Mouse (Mus musculus) brain, adult 10 weeks (tissue): ENCODE results near the gene Cyp4a12b. TPM values are rescaled to one million over a fixed set of nuclear protein-coding genes. Genes with fewer than 3 reads are reported as not detected.

Source experiments
- polyA plus RNA-seq: library from polyadenylated mRNA; stranded (reverse); fragments of 350-450 nt; fragmentation: Illumina TruSeq; extraction: RNeasy Lipid Tissue Mini Kit (QIAGEN cat#74804); gene quantifications from one replicate; pipeline ENCODE4 v1.2.3, GENCODE M21; 2015; ENCODE audit warnings: low read depth, low replicate concordance

Cyp4a12b gene
- not detected for polyA plus RNA-seq

GRCm38 (mm10) chr4:115411324-115411723 is at the start of gene Cyp4a12b:
TSS of gene Cyp4a12b (plus strand) at chr4:115411624.

DNA sequence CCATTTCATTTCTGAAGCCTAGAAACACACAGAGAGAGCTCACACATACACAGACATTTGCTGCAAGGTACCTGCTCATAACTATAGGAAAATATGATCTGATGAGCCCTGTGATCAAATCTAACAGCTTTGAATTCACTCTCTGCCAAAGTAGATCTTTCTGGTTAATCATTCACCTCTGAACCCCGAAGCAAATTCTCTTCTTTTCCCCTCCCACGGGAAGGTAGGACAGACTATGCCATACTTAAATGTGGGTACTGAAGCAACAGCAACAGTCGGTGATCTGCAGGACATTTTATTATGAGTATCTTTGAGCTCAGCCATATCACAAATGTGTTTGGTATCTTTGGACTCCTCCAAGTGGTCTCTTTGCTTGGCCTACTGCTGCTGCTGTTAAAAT is 40.9 kb downstream of the Cyp4a12b start, which contains the start of gene Cyp4a30b:
TSS of gene Cyp4a30b (plus strand) at position 301 of the 400 bp plus-strand sequence.

Other genes starting within 250 kb of the Cyp4a12b start
- gene Cyp4a29, start 169.5 kb upstream of the Cyp4a12b start, polyA plus RNA-seq: not detected
- gene Cyp4a12a, start 112.6 kb upstream of the Cyp4a12b start, polyA plus RNA-seq: not detected
- not detected for gene Cyp4a30b, start 41.0 kb downstream of the Cyp4a12b start, polyA plus RNA-seq
- gene Cyp4a14, start 84.5 kb downstream of the Cyp4a12b start, polyA plus RNA-seq: 0.18 TPM
- gene Cyp4a10, start 106.6 kb downstream of the Cyp4a12b start, polyA plus RNA-seq: not detected
- not detected for gene Cyp4a31, start 152.0 kb downstream of the Cyp4a12b start, polyA plus RNA-seq
- gene Cyp4a32, start 189.3 kb downstream of the Cyp4a12b start, polyA plus RNA-seq: not detected
- 1.0 TPM for gene Cyp4b1, start 236.1 kb downstream of the Cyp4a12b start, polyA plus RNA-seq